Comparison of ENCODE assay signal across 17 mouse cellular contexts in the genomic region with DNA sequence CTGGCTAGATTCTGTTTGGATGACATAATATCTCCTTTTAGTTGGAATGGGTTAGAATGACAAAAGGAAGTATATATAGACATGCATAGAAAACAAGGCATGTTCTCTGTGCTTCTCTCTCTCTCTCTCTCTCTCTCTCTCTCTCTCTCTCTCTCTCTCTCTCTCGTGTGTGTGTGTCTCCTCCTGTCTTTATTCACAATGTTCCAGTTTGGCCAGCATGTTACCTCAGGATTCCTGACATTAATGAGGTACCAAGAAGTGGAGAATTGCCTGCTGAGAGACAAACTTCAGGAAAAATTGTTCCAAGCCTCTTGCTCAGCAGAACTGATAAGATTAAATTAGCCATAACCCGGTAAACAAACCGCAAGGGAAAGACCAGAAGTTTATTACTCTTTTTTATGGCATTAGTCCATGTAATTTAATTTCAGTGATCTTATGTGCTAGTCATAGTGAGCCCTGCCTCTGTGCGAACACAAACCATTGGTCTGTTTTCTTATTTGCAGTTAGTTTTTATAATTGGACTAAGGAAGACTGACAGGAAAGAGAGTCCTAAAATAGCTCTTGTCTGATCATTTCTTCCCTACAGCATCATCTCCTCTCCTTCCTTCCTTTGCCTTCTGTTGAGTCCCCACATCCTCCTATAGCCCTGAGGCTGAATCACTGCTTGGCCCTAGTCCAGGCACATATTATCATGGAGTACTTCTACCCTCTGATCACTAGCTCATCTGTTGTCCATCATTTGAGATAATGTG.
DNase-seq lines count a peak whose midpoint lies in the region; ATAC-seq and TF ChIP-seq lines count a peak whose summit lies in the region.
"Had no signal": no experiment of that assay in that cellular context is flagged by ENCODE, and none has a peak within 500 bp of the region (broad histone marks: within the 10 kb centered on the region; RNA-seq: fewer than 3 reads in every experiment).

No protein-coding gene starts in this region.

- peak; percentile 2 to 9 for DNase-seq in left cerebral cortex, postnatal 25 days (ENCODE audit: low spot score in 2 of 2)
- DNase-seq in left cerebral cortex, adult 2 months (ENCODE audit: extremely low spot score in 1 of 2, low spot score in 2 of 2) = no peak
- peak; percentile 11 for DNase-seq in 3T3-L1 (ENCODE audit: low read depth, low spot score)
- DNase-seq in liver, embryonic 11.5 days (ENCODE audit: low spot score) = no peak
- no peak for DNase-seq in urinary bladder, postnatal 14 days (ENCODE audit: low spot score)
- DNase-seq in ovary, postnatal 10 days (ENCODE audit: low spot score) = no peak
- DNase-seq: adrenal gland, postnatal 25 days; B cell, adult 2 months; cerebellum, postnatal 36 days; gastrocnemius, postnatal 25 days; lung, adult 2 months had no signal

- no peak overlapping the region for H3K9ac ChIP-seq in forebrain, embryonic 15.5 days (replicated peaks)
- H3K9ac ChIP-seq in forebrain, embryonic 13.5 days = no peak overlapping the region
- H3K9ac ChIP-seq in liver, embryonic 11.5 days (ENCODE audit: low read depth, low read length) = no peak overlapping the region
- H3K9ac ChIP-seq: embryonic facial prominence, embryonic 15.5 days; kidney, embryonic 15.5 days; midbrain, embryonic 12.5 days had no signal

- H3K4me1 ChIP-seq in forebrain, embryonic 15.5 days = 0 out of 2 replicates have a peak, but pooled peaks cover 6% of the 10 kb centered on the region
- no peaks in the 10 kb centered on the region for H3K4me1 ChIP-seq in forebrain, embryonic 13.5 days
- no peaks in the 10 kb centered on the region; the same call in none of the 2 replicates for H3K4me1 ChIP-seq in liver, embryonic 11.5 days (replicated peaks; ENCODE audit: control insufficient read depth, insufficient read depth, low read length)
- H3K4me1 ChIP-seq: kidney, embryonic 15.5 days; midbrain, embryonic 12.5 days had no signal

- H3K9me3 ChIP-seq in forebrain, embryonic 15.5 days = no peaks in the 10 kb centered on the region
- H3K9me3 ChIP-seq in forebrain, embryonic 13.5 days (replicated peaks) = no peaks in the 10 kb centered on the region
- no peaks in the 10 kb centered on the region for H3K9me3 ChIP-seq in liver, embryonic 11.5 days (ENCODE audit: control insufficient read depth, low read length)
- H3K9me3 ChIP-seq: embryonic facial prominence, embryonic 15.5 days; kidney, embryonic 15.5 days; midbrain, embryonic 12.5 days had no signal

- H3K36me3 ChIP-seq in forebrain, embryonic 15.5 days = no peaks in the 10 kb centered on the region
- no peaks in the 10 kb centered on the region for H3K36me3 ChIP-seq in forebrain, embryonic 13.5 days (ENCODE audit: poor library complexity, severe bottlenecking)
- H3K36me3 ChIP-seq in liver, embryonic 11.5 days (ENCODE audit: control insufficient read depth, insufficient read depth, low read length) = no peaks in the 10 kb centered on the region
- H3K36me3 ChIP-seq: embryonic facial prominence, embryonic 15.5 days; kidney, embryonic 15.5 days; midbrain, embryonic 12.5 days had no signal

- WGBS in forebrain, embryonic 15.5 days = 76% methylated on average over 4 of the region's 4 CpGs
- 77% methylated on average over 4 of the region's 4 CpGs for WGBS in forebrain, embryonic 13.5 days
- 61% methylated on average over 4 of the region's 4 CpGs for WGBS in liver, embryonic 11.5 days

- H3K27ac ChIP-seq in forebrain, embryonic 15.5 days (replicated peaks) = no peak overlapping the region
- no peak overlapping the region for H3K27ac ChIP-seq in forebrain, embryonic 13.5 days
- no peak overlapping the region for H3K27ac ChIP-seq in left cerebral cortex, adult 2 months
- no peak overlapping the region for H3K27ac ChIP-seq in liver, embryonic 11.5 days (ENCODE audit: low read depth, low read length)
- H3K27ac ChIP-seq: embryonic facial prominence, embryonic 15.5 days; hindbrain, postnatal 0 days; kidney, embryonic 15.5 days; midbrain, embryonic 12.5 days had no signal

- H3K27me3 ChIP-seq in forebrain, embryonic 15.5 days = no peaks in the 10 kb centered on the region
- H3K27me3 ChIP-seq in forebrain, embryonic 13.5 days = no peaks in the 10 kb centered on the region
- no peaks in the 10 kb centered on the region for H3K27me3 ChIP-seq in liver, embryonic 11.5 days (replicated peaks; ENCODE audit: control insufficient read depth, insufficient read depth, low read length)
- H3K27me3 ChIP-seq: embryonic facial prominence, embryonic 15.5 days; kidney, embryonic 15.5 days; midbrain, embryonic 12.5 days had no signal

- 0 out of 2 replicates have a peak, but pooled peaks have one; percentile 32 for ATAC-seq in forebrain, embryonic 15.5 days (replicated peaks)
- ATAC-seq in forebrain, embryonic 13.5 days = no peak
- ATAC-seq in liver, embryonic 11.5 days (replicated peaks; ENCODE audit: low FRiP score) = peak; percentile 36; the same call in 1 of the 2 replicates
- ATAC-seq: hindbrain, postnatal 0 days had no signal

- H3K4me3 ChIP-seq in forebrain, embryonic 15.5 days = no peak overlapping the region
- no peak overlapping the region for H3K4me3 ChIP-seq in forebrain, embryonic 13.5 days
- no peak overlapping the region for H3K4me3 ChIP-seq in left cerebral cortex, adult 2 months
- H3K4me3 ChIP-seq in liver, embryonic 11.5 days (ENCODE audit: low read depth, low read length) = no peak overlapping the region
- H3K4me3 ChIP-seq: embryonic facial prominence, embryonic 15.5 days; kidney, embryonic 15.5 days; midbrain, embryonic 12.5 days had no signal

- intact Hi-C loops in left cerebral cortex, postnatal 25 days (cut with DNase I) = no loop called here
- intact Hi-C loops in left cerebral cortex, adult 2 months (cut with DNase I) = no loop called here

- H3K4me2 ChIP-seq in forebrain, embryonic 15.5 days (replicated peaks) = no peak overlapping the region
- H3K4me2 ChIP-seq in forebrain, embryonic 13.5 days = no peak overlapping the region
- H3K4me2 ChIP-seq in liver, embryonic 11.5 days = no peak overlapping the region
- H3K4me2 ChIP-seq: embryonic facial prominence, embryonic 15.5 days; kidney, embryonic 15.5 days; midbrain, embryonic 12.5 days had no signal

- no peak for TF ChIP-seq CTCF in left cerebral cortex, adult 2 months (IDR thresholded peaks at IDR 0.05)

Comparison
In these comparisons a context has a peak if more than half of its experiments do, and no peak if none do; other contexts are left out.
1. DNase-seq: peak in left cerebral cortex, postnatal 25 days (2 of 2) and 3T3-L1 (single experiment); none in left cerebral cortex, adult 2 months (0 of 2), liver, embryonic 11.5 days (single experiment), urinary bladder, postnatal 14 days (single experiment) and ovary, postnatal 10 days (single experiment).